Mouse (Mus musculus): ENCODE data around the gene Mcrip2. TPM values are rescaled to one million over a fixed set of nuclear protein-coding genes. Genes with fewer than 3 reads are reported as not detected.

Gene Mcrip2
- total RNA-seq (2015; ENCODE audit: low replicate concordance) = 4.2 and 11.9 TPM in 2 replicates
- 3.5 TPM in 1 of 2 replicates, not detected in the other for total RNA-seq (2017; ENCODE audit: low replicate concordance)

DNA sequence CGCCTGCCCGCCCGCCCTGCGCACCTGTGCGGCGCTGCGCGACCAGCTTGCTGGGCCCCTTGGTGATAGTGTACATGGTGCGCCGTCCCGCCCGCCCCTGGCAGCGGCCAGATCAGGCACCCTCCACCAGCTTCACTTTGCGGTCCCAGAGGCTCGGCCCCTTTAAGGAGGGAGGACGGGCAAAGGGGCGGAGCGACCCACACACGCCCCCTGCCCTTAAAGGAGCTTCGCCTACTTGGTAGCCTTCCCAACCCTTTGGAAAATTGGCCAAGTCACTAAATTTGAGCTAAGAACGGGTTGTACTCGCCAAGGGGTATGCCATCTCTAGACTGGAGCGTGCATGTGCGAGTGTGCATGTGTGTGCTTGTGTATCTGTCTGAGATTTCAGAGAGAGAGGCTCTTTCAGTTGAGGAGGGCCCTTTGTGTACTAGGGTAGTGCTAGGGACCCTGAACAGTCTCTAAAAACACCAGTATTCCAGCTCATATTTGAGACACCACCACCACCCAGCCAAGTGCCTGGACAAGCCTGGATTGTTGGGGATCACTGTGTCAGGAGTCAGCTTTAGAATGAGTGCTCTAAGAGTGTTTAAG is at the start of gene Mcrip2:
TSS of gene Mcrip2 (minus strand) at position 164 of the 591 bp plus-strand sequence.
- no peak for ATAC-seq (replicated peaks; ENCODE audit: low FRiP score, poor library complexity, severe bottlenecking)

DNA sequence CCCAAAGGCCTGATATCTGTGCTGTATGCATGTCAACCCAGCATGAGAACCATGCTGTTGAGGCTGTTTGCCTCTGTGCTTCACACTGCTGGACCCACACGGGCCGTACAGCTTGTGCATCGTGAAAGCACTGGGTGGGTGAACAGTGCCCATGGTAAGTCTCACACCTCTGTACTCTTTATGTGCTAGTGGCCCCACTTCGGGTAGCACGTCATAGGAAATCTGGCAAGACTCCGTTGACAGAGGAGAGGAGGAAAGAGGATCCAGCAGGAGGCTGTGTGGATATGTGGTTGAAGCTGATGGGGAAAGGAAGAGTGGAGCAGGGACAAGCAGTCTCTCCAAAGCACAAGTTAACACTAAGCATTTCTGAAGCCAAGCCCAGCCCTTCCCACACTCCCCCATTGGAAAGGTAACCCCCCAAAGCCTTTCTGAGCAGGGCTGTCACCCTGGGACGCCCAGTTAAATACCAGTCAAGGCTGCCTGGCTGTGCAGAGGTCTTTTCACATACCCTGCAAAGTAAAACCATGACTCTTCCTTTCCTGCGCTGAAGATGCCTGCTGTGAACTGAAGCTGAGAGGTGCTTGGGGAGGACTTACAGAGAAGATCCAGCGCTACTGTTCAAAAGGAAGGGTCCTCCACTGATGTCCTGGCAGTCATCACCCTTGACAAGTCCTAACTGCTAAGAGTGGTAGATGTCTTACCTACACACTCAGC is 49.6 kb upstream of the Mcrip2 start:
- no peak for ATAC-seq (replicated peaks; ENCODE audit: low FRiP score, poor library complexity, severe bottlenecking)

DNA sequence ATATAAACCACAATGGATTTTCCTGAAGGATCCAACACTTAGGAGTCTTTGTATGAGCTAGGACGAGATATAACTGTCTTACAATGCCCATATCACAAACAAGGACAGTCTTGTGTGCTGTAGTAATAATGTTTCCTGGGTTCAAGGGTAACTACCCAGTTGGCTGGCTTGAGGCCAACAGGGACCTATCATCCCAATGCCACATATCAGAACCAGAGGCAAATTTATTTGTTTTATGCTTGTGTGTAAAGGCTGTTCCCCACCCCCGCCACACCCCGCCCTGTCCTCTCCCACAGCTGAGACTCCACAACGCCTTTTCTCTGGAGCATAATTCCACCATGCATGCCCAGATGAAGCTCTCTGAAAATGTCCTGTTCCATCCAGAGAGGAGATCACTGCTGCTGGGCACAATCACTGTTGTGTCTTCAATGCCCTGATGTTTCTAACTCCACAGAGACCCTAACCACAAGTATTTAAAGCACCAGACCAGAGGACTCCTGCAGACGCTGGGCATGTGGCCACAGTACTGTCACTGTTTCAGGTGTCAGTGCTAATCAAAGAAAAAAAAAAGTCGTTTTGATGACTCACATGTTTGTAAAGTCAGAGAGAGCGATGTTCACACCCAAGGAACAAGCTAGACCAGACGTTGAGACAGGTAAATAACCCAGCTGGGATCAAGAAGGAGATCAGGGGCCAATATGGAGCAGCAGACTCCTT is 48.5 kb upstream of the Mcrip2 start:
- ATAC-seq (replicated peaks; ENCODE audit: low FRiP score, poor library complexity, severe bottlenecking) = no peak

DNA sequence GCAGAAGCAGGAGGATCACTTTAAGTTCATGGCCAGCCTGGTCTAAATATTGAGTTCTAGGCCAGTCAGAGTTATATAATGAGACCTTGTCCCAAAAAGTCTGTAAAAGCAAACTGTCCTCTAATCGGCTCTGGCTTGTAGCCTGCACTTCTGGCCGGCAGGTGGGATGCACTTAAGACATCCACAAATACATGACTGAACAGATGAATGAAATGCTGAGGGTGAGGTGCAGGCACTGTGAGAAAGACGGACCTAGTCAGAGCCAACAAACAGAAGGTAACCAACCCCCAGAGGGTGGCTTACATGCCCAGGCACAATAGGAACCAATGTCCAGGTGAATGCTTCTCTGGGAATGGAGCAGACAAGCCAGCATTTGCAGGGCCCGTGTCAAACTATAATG is 45.7 kb upstream of the Mcrip2 start:
- no peak for ATAC-seq (replicated peaks; ENCODE audit: low FRiP score, poor library complexity, severe bottlenecking)

DNA sequence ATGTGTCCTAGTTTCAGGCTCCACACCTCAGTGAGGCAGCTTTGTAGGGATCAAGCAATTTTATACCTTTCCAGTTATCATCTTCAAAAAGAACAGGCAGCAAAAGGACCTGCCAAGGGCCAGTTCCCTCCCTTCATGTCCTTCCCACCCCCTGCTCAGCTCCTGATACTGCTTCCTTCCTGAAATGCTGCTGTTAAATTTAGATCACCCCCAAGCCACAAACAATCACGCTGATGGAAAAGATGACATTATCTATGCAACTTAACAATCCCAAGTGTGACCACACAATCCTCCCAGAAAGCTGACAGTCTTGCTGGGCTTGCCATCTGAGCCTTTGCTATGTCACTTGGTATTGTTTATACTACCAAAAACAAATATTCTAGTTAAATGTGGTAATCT is 45.3 kb upstream of the Mcrip2 start:
- ATAC-seq (replicated peaks; ENCODE audit: low FRiP score, poor library complexity, severe bottlenecking) = no peak

DNA sequence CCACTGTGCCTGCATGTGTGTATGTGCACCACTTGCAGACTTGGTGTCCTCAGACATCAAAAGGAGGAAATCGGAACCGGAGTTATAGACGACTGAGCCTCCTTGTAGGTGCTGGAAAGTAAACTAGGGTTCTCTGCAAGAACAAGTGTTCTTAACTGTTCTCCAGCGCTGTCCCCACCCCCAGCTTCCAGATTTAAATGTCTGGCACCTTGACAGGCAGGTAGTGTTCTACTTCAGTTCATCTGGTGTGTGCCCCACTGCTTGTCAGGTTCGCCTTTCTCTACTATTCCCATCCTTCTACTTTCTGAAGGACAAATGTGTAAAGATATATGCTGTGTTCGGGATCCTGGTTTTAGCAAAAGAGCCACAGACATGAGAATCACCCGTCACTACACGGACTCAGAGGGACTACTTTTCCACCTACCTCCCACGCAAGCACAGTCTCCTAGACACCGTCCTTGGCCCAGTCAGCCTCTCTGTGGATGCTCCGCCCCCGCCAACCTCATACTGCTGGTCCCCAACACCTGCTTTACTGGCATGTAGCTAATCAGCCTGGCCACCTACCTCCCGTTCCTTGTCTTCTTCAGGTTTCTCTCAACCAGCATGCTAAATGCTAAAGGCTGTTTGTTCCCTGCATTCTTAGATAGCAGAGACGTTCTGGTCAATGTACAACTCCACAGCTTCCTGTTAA is 44.8 kb upstream of the Mcrip2 start:
- no peak for ATAC-seq (replicated peaks; ENCODE audit: low FRiP score, poor library complexity, severe bottlenecking)

DNA sequence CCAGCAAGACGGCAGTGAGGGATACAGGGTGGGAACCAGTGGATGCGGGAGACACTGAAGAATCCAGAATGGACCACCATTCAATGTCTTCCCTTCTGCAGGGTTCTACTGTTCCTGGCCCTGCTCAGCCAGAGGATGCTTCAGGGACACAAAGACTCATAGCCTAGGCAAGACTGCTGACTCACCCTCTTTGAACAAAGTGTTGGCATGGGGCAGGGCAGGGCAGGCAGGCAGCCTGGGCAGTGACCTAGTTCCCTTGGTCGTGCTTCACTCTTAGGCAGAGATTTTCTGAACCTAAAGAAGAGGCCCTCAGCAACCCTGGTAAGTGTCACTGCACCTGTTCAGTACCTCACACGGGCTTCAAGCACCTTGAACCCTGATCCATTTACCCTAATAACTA is 43.3 kb upstream of the Mcrip2 start:
- ATAC-seq (replicated peaks; ENCODE audit: low FRiP score, poor library complexity, severe bottlenecking) = peak; percentile 68

DNA sequence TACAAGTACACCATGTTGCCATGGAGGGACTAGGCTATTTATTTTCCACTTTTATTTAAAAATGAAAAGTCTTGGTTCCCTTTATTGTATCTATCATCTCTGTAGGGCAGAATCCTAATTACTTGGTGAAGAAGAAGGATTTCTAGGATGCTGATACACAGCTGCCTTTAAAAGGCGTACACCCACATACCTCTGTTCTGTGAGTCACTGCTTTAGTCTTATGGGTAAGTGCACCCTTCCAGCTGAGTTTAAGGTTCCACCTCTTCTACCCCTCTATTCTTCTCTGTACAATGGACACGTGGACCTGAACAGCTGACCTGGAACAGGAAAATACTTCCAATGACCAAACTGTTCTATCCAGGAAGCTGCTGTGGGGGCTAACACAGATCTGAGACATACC is 39.1 kb upstream of the Mcrip2 start:
- ATAC-seq (replicated peaks; ENCODE audit: low FRiP score, poor library complexity, severe bottlenecking) = no peak

DNA sequence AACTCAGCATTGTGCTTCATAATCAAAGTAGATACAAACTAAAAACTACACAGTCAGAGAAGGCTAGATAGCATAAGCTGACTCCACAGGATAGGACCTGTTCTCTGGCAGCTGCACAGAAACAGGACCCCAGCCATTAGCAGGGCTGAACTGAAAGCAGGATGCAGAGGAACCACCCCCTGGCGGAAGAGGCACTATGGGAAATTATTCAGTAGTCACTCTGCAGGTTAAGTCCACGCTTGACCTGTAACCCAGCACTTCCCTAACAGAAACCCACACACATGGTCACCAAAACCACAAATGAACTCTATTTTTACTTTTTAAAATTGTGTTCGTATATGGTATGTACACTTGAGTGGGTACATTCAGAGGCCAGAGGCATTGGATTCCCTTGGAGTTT is 34.5 kb upstream of the Mcrip2 start:
- no peak for ATAC-seq (replicated peaks; ENCODE audit: low FRiP score, poor library complexity, severe bottlenecking)

DNA sequence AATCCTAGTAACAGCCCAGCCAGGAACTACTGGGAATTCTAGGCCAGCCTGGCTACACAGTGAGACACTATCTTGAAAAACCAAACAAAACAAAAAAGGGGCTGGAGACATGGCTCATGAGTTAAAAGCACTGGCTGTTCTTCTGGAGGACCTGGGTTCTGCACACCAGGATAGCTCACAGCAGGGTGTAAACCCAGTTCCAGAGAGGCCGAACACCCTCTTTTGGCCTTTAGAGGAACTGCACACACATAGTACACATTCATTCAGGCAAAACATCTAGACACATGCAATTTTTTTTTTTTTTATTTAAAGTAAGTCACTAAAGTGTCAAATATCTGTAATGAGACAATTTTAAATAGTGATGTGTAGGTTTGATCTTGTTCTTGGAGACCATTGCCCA is 31.6 kb upstream of the Mcrip2 start:
- no peak for ATAC-seq (replicated peaks; ENCODE audit: low FRiP score, poor library complexity, severe bottlenecking)

DNA sequence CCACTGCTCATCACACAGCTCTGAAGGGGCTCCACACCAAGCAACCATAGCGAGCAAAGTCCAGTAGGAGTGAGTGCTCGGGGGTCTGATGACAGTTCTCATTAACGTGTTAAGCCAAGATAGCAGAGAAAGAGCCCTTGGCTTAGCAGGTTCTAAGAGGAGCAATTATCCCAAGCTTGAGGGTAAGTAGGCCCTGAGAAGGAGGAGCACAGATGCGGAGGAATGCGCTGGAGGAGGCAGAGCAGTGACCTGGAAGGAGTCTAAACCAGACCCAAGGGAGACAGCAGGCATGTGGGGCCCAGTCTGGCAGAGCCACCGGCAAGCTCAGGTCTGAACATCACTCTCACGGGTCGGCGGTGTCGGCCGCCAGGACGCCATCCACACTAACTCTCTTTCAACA is 27.3 kb upstream of the Mcrip2 start:
- no peak for ATAC-seq (replicated peaks; ENCODE audit: low FRiP score, poor library complexity, severe bottlenecking)

DNA sequence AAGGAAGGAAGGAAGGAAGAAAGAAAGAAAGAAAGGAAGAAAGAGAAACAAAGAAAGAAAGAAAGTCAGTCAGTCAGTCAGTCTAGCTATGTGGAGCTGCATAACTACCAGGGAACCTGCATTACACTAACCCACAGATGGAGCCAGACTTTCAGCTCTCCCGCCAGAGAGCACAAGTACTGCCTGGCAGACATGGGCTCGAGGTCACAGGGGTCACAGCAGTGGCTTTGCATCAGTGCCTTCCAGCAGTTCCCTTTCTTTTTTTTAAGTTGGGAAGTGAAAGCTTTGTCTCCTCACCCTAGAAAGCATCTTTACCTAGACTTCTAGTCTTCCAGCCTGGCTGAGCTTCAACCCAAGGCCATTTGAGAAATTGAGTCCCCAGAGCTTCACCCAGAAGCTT is 26.9 kb upstream of the Mcrip2 start:
- ATAC-seq (replicated peaks; ENCODE audit: low FRiP score, poor library complexity, severe bottlenecking) = no peak

DNA sequence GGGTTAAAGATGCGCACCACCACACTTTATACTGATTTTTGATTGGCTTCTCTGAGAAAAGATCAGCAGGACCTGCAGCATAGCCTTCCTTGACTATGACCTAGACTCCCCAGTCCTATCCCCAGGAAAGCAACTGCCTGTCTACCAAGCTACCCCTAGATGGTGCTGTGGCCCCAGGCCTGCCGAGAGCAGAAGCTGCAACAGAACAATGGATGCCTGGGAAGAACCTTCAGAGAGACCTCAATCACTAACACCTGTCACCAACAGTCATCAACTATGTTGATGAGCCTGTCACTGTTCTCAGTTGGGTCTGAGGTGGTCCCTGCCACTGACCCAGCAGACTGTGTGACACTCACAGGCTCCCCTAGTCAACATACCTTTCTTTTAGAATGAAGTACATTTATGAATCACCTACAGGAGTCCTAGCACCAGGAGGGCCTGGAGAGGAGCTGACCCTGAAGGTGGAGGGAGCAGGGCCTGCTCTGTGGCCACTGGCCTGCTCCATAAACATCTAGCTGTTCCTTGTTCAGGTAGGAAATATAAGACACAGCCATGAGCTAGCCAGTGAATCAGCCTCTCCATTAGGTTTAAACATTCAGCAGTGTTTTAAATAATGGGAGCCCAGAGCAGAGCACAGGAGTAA is 25.5 kb upstream of the Mcrip2 start:
- ATAC-seq (replicated peaks; ENCODE audit: low FRiP score, poor library complexity, severe bottlenecking) = peak; percentile 92

DNA sequence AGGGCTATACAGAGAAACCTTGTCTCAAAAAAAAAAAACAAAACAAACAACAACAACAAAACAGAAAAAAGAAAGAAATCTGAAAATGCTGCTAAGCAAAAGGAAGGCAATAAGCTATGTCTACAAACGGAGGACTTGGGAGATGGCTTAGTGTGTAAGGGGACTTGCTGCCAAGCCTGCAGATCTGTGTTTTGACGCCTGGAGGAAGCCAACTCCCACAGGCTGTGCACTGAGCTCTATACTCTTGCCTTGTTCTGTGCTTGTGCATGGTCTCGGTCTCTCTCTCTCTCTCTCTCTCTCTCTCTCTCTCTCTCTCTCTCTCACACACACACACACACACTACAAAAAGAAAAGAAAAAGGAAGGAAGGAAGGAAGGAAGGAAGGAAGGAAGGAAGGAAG is 20.3 kb upstream of the Mcrip2 start:
- ATAC-seq (replicated peaks; ENCODE audit: low FRiP score, poor library complexity, severe bottlenecking) = no peak

DNA sequence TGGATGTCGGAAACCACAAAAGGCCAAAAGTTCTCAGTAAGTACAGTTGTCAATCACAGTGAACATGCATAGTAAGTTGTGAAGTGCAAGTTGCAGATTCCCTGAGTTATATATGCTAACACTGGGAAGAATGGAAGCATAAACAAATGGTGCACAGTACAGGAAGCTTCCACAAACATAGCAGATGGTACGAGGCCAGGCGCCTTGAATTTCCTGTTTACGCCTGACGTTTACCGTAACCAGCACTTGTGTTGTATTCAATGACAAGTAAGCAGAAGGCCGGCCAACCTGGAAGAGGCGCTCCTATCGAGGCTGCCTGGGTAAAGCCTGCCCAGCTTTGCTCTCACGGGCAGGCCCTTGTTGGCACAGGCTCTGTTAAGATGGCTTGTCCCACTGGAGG is 18.9 kb upstream of the Mcrip2 start:
- ATAC-seq (replicated peaks; ENCODE audit: low FRiP score, poor library complexity, severe bottlenecking) = no peak

DNA sequence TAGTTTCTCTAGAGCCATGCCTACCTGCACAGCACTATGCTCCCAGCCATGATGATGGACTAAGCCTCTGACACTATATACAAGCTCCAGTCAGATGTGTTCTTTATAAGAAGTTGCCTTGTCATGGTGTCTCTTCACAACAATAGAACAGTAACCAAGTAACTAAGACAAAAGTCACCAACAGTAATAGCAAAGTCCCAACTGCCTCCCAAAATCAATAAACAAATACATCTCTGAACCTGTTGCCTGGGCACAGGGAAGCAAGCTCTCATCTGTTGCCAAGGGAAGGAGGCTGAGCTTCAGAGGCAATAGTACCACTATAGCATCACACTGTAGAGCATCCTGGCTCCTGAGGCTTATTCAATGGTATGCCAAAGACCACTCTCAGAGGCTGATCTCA is 18.2 kb upstream of the Mcrip2 start:
- ATAC-seq (replicated peaks; ENCODE audit: low FRiP score, poor library complexity, severe bottlenecking) = no peak

DNA sequence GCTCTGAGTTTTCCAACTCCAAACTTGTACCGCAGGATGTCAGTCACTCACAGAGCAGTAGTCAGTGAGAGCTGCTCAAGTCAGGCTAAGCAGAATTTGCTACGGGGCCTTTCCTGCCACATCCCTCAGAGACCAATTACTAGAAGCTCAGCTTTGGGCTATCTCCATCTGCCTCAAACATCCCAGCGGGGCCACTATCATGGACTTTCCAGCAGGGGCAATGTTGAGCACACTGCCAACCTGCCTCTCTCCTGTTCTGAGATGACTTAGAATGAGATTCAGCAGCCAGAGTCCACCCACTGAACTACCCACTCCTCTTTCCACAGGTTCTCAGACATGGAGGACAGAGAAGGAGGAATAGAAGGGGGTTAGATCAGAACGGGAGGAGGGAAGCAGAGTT is 17.1 kb upstream of the Mcrip2 start:
- peak; percentile 62 for ATAC-seq (replicated peaks; ENCODE audit: low FRiP score, poor library complexity, severe bottlenecking)

DNA sequence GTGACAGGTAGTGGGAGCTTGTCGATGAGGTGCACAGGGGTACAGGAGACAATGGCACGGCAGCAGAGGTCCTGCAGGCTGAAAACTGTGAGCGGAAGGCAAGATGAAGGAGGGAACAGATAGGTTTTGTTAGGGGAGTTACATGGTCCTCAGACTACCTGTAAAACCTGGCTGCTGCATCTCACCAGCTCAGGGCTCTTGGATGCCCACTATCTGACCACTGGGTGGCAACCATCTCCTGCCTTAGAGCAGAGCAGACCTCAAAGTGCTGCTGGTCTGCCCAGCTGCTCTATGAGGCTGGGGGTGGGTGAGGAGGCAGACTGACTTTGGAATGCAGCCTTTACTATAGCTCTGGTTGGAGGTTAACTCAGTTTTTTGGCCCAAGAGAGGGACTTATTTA is 15.3 kb upstream of the Mcrip2 start:
- no peak for ATAC-seq (replicated peaks; ENCODE audit: low FRiP score, poor library complexity, severe bottlenecking)

DNA sequence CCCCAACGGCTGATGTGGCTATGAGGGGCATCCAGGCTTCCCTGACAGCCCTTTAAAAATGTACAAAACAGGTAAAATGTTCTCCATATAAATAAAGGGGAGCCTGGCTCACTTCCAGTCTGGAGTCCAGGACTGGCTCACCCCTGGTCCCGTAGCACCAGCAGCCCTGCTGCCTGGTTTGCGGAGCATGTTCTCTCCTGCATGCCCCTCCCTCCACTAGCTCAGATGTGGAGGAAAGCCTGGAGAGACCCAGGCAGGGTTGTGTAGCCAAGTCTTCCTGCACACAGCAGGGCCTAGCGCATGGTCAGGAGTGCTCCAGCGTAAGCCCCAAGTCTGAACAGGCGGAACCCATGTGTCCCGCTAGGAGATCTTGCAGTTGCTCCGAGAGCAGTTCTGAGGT is 14.7 kb upstream of the Mcrip2 start:
- ATAC-seq (replicated peaks; ENCODE audit: low FRiP score, poor library complexity, severe bottlenecking) = no peak

DNA sequence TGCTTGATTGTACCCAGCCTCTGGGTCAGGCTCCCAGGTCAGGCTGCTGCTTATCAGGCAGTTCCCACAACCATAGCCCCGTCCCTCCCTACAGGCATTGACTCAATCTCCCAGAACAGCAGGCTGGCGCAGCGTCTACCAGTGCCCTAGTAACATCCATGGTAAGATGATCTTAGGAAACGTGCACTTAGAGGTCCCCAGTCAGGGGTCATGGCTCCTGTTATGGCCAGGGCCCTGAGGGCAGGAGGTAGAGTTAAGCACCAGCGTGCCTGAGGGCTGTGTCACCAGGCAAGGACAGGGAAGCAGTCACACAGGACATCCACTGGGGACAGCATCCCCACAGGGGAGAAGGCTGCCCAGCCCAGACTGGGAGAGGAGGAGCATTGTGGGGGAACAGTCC is 13.7 kb upstream of the Mcrip2 start:
- ATAC-seq (replicated peaks; ENCODE audit: low FRiP score, poor library complexity, severe bottlenecking) = no peak

Measured in erythroid progenitor cell, adult 5-6 weeks (primary cell).